Mouse (Mus musculus) kidney, adult 2 months (tissue): ENCODE measurements around the gene Lyar. TPM values are rescaled to one million over a fixed set of nuclear protein-coding genes. Genes with fewer than 3 reads are reported as not detected.

ENCODE experiments used
- DNase-seq: peaks from one replicate; pipeline ENCODE4 v3.0.0; 2021
- H3K27ac ChIP-seq: fragments of 200-500 bp; 2 replicates; pipeline ENCODE4 v1.5.1; 2012; ENCODE audit warnings: low read depth, low read length, control low read depth, inconsistent platforms; ENCODE audit not compliant: insufficient read depth
- H3K27me3 ChIP-seq: fragments of 200-500 bp; replicated peaks from 2 replicates; pipeline ENCODE4 v1.6.1; 2012; ENCODE audit warnings: mild to moderate bottlenecking, moderate library complexity, low read length, inconsistent platforms; ENCODE audit not compliant: control insufficient read depth, insufficient read depth
- H3K36me3 ChIP-seq: fragments of 200-500 bp; 2 replicates; pipeline ENCODE4 v1.6.1; 2012; ENCODE audit warnings: mild to moderate bottlenecking, moderate library complexity, low read length, inconsistent platforms; ENCODE audit not compliant: control insufficient read depth, insufficient read depth
- H3K4me1 ChIP-seq: fragments of 200-500 bp; 2 replicates; pipeline ENCODE4 v1.6.1; 2011; ENCODE audit warnings: low read length; ENCODE audit not compliant: control insufficient read depth, insufficient read depth
- H3K4me3 ChIP-seq: fragments of 200-500 bp; 2 replicates; pipeline ENCODE4 v1.5.1; 2011; ENCODE audit warnings: mild to moderate bottlenecking, low read depth, low read length, control low read depth; ENCODE audit not compliant: insufficient read depth
- CTCF ChIP-seq: fragments of 200-500 bp; conservative IDR thresholded peaks from 2 replicates; pipeline ENCODE4 v1.5.1; 2011; ENCODE audit warnings: low read depth, mild to moderate bottlenecking, control low read depth, low read length, moderate library complexity, mixed read lengths; ENCODE audit not compliant: insufficient read depth, insufficient read length
- POLR2A ChIP-seq: fragments of 200-500 bp; IDR thresholded peaks from one replicate; pipeline ENCODE4 v1.6.1; 2011; ENCODE audit warnings: low read depth, low read length, control low read depth
- WGBS: fragments of 180-500 bp; shearing (Covaris S2); methylation state at CpG from one replicate; pipeline ENCODE4 v1.1.7; 2018; 5-methylcytosine and 5-hydroxymethylcytosine counted together
- polyA plus RNA-seq: library from polyadenylated mRNA; depleted of rRNA; stranded (reverse); fragments of >200 nt; gene quantifications from 2 replicates; pipeline ENCODE4 v1.2.3, GENCODE M21; 2012

Lyar gene
- polyA plus RNA-seq, 1 experiment = 5.3 TPM

DNA sequence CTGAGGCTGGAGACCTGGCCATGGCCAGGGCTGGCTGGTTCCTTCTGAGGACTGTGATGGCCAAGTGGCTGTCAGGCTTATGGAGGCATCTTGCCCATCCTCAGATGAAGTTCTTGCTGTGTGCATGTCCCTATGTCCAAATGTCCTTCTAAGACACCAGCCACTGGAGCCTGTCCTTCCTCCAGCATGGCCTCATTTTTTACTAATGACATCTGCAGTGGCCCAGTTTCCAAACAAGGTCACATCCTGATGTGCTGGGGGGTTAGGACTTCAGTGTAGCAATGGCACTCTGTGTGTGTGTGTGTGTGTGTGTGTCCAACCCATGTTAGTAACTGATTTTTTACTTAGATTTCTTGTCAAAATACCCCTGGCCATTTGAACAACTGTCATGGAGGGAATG, 24.3 kb upstream of the Lyar start:
- DNase-seq = no peak
- H3K4me3 ChIP-seq = no peak overlapping the region
- H3K4me1 ChIP-seq = no peaks in the 10 kb centered on the region
- H3K27me3 ChIP-seq = no peaks in the 10 kb centered on the region
- no peak overlapping the region for H3K27ac ChIP-seq
- no peaks in the 10 kb centered on the region for H3K36me3 ChIP-seq
- TF ChIP-seq CTCF (no peak), POLR2A (no peak)

DNA sequence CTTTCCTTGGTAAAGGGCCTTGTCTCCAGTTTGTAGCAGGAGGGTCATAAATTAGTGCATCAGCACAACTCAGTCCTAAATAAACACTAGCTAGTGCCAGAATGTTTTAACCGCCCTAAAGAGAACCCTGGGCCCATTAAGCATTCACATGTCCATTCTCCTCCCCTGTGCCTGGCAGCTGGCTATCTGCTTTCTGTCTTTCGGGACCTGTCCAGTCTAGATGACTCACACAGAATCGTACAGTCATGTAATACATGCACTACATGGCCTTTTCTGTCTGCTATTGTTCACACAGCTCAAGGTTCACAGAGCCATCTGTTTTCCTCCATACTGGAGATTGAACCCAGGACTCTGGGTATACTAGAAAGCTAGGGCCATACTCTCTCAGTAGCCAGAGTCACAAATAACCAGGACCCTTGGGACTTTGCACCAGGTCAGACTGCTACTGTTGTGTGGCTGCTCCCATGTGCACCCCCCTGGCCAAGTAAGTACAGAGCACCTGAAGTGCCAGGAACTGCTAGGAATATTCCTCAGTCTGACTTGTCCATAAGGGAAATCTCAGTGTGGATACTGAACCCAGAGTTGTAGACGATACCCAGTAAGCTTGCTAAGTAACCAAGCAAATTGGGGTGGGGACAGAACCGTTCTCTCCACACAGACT, 23.3 kb upstream of the Lyar start:
- Histone ChIP-seq H3K36me3 (no peaks in the 10 kb centered on the region), H3K4me3 (no peak overlapping the region), H3K4me1 (no peaks in the 10 kb centered on the region), H3K27ac (no peak overlapping the region), H3K27me3 (no peaks in the 10 kb centered on the region)
- 66% methylated on average over 5 of the region's 5 CpGs for WGBS
- DNase-seq = no peak
- TF ChIP-seq POLR2A (no peak), CTCF (no peak)

DNA sequence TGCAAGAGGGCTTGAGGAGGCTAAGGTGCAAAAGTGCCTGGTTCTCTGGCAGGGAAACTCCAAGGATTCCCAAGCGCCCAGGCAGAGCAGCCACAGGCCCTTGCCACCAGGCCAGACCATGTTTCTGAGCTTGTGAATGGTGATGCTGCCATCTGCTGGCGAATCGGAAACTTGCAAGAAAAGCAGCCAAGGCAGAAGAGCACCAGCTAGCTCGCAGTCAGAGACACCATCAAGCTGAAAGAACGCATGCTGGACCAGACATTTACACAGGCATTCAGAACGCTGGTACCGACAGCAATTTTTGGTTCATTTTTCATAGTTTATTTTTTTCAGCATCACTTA, 22.8 kb upstream of the Lyar start:
- no peaks in the 10 kb centered on the region for H3K27me3 ChIP-seq
- H3K27ac ChIP-seq = no peak overlapping the region
- no peak for TF ChIP-seq POLR2A
- TF ChIP-seq CTCF = peak; percentile 95
- H3K4me3 ChIP-seq = no peak overlapping the region
- peak; percentile 81 for DNase-seq
- 17% methylated on average over 7 of the region's 7 CpGs for WGBS
- no peaks in the 10 kb centered on the region for H3K36me3 ChIP-seq
- no peaks in the 10 kb centered on the region for H3K4me1 ChIP-seq

DNA sequence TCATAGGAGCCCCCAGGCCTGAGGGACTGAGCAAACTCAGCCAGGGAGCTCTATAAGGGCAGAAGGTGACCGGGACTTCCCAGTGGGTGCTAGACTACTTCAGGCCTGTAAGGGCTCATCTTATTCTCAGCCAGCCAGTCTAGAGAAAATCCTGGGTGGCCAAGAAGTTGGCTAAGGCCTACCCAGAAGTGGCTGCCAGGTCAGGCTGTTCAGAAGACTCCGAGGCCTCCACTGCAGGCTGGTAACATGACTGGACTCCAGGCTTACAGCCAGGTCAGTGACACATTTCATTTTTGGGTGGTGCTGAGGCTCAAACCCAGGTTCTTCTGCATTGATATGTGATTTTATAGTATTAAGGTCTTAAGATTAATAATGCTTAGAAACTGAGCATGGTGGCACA, 20.6 kb upstream of the Lyar start:
- DNase-seq = no peak
- Histone ChIP-seq H3K27me3 (no peaks in the 10 kb centered on the region), H3K27ac (no peak overlapping the region), H3K36me3 (no peaks in the 10 kb centered on the region), H3K4me3 (no peak overlapping the region), H3K4me1 (no peaks in the 10 kb centered on the region)
- WGBS = 90% methylated on average over 2 of the region's 2 CpGs
- TF ChIP-seq POLR2A (no peak), CTCF (no peak)

DNA sequence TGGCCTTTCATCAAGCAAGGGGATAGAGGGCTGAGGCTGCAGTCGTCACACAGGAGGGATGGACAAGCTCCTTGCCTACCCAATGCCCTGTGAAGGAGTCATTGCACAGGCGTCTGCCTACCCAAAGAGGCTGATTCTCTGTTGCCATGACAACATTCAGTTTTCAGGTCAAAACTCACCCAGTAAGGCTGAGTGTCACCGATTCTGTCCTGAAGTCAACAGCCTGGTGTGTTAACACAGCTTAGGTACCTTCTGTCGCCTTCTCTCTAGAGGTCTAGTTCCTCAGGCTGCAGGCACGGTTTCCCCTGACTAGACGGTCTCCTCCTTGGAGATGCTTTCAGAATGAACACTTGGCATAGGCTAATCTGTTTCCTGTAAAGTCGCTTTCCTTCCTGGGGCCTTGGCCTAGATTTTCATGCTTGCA, 15.0 kb upstream of the Lyar start:
- Histone ChIP-seq H3K27ac (no peak overlapping the region), H3K27me3 (no peaks in the 10 kb centered on the region), H3K4me3 (no peak overlapping the region), H3K4me1 (no peaks in the 10 kb centered on the region), H3K36me3 (no peaks in the 10 kb centered on the region)
- 75% methylated on average over 7 of the region's 7 CpGs for WGBS
- TF ChIP-seq POLR2A (no peak), CTCF (no peak)
- no peak for DNase-seq

DNA sequence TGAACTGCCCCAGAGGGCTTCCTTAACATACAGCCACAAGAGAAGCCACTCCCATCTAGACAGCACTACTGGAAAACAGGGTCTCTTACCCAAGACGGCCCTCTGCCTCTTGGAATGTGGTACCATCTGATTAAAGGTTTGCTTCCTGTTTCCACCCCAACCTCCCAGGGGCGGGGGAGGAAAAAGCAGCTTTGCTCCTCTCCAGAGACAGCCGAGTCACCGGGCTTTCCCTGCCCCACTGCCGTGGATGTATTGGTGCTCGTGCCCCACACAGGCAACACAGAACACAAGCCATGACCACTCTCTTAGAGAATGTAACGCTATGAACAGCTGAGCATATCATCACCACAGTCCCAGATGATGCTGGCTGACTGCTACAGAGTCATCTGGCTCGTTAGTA, 11.3 kb upstream of the Lyar start:
- Histone ChIP-seq H3K4me1 (no peaks in the 10 kb centered on the region), H3K36me3 (no peaks in the 10 kb centered on the region), H3K27me3 (no peaks in the 10 kb centered on the region), H3K4me3 (no peak overlapping the region), H3K27ac (no peak overlapping the region)
- DNase-seq = no peak
- no peak for TF ChIP-seq CTCF
- no peak for TF ChIP-seq POLR2A
- WGBS = 66% methylated on average over 8 of the region's 8 CpGs

DNA sequence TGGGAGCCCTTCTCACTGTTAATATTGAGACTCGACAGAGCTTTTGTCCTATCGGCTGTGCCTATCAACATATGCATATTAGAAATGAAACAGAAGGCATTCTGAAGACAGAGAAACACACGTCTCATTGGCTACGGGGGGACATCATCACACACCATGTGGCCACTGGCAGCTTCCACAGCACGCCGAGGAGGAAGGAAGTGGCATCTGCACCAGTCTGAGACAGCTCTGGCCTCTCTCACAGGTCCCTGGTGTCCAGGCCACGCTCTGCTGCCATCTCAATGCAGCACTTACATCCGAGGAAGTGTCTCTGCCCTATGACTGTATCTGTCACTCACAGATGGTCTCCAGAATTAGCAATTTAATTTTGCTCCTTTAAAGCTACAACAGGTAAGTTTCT, 8.6 kb upstream of the Lyar start:
- Histone ChIP-seq H3K36me3 (no peaks in the 10 kb centered on the region), H3K27me3 (no peaks in the 10 kb centered on the region), H3K4me3 (no peak overlapping the region), H3K4me1 (no peaks in the 10 kb centered on the region), H3K27ac (no peak overlapping the region)
- 86% methylated on average over 8 of the region's 8 CpGs for WGBS
- TF ChIP-seq POLR2A = no peak
- TF ChIP-seq CTCF = no peak
- DNase-seq = no peak
